Mouse (Mus musculus) lung, embryonic 14.5 days (tissue): ENCODE results near the gene Hscb. TPM values are rescaled to one million over a fixed set of nuclear protein-coding genes. Genes with fewer than 3 reads are reported as not detected.
"Not testable (repeated sequence)": the region's sequence is repeated elsewhere in the genome, so short reads cannot be mapped to it uniquely, and the experiment has no call there.

ENCODE experiments used
- ATAC-seq: fragments of 200-750 bp; cut with Nextera tagmentation; 2 replicates; pipeline ENCODE4 v1.8.0; 2017; ENCODE audit warnings: mild to moderate bottlenecking, moderate TSS enrichment, moderate library complexity; ENCODE audit not compliant: insufficient read depth
- DNase-seq: peaks from one replicate; pipeline ENCODE4 v3.0.0-alpha.2; 2015
- H3K27ac ChIP-seq: fragments of 300-500 bp; sonication (generic); 2 replicates; pipeline ENCODE4 v1.5.1; 2014; ENCODE audit warnings: low read depth, mild to moderate bottlenecking, moderate library complexity
- H3K27me3 ChIP-seq: fragments of 300-500 bp; sonication (generic); 2 replicates; pipeline ENCODE4 v1.6.1; 2014; ENCODE audit warnings: low read length, control low read depth; ENCODE audit not compliant: insufficient read depth
- H3K36me3 ChIP-seq: fragments of 300-500 bp; sonication (generic); 2 replicates; pipeline ENCODE4 v1.6.1; 2014; ENCODE audit warnings: control low read depth; ENCODE audit not compliant: insufficient read depth
- H3K4me1 ChIP-seq: fragments of 300-500 bp; sonication (generic); 2 replicates; pipeline ENCODE4 v1.6.1; 2014; ENCODE audit warnings: antibody characterized with exemption, control low read depth; ENCODE audit not compliant: insufficient read depth
- H3K4me2 ChIP-seq: fragments of 300-500 bp; sonication (generic); 2 replicates; pipeline ENCODE4 v1.6.1; 2014; ENCODE audit warnings: mild to moderate bottlenecking
- H3K4me3 ChIP-seq: fragments of 300-500 bp; sonication (generic); 2 replicates; pipeline ENCODE4 v1.5.1; 2014; ENCODE audit warnings: low read depth, low read length
- H3K9ac ChIP-seq: fragments of 300-500 bp; sonication (generic); 2 replicates; pipeline ENCODE4 v1.6.1; 2014
- H3K9me3 ChIP-seq: fragments of 300-500 bp; sonication (generic); 2 replicates; pipeline ENCODE4 v1.6.1; 2016; ENCODE audit warnings: low read depth, low read length, control low read depth
- CTCF ChIP-seq: IDR thresholded peaks from 2 replicates; pipeline ENCODE4 v1.5.1; 2016; ENCODE audit warnings: antibody characterized with exemption, low read depth
- WGBS: fragments of 180-500 bp; shearing (Covaris S2); extraction: QIAGEN DNeasy Blood & Tissue Kit; methylation state at CpG from one replicate; pipeline ENCODE4 v1.1.7; 2014; 5-methylcytosine and 5-hydroxymethylcytosine counted together
- polyA plus RNA-seq: library from polyadenylated mRNA; unstranded; fragments of >200 nt; fragmentation: Nextera tagmentation; extraction: Ambion mirVana; gene quantifications from 2 replicates; pipeline ENCODE4 v1.2.1, GENCODE M21; 2014

Hscb gene
- polyA plus RNA-seq, 1 experiment from 2014 or later, result 25.6 TPM

- 42% methylated on average over 5 of the region's 5 CpGs for WGBS
- H3K9ac ChIP-seq, result no peak overlapping the region
- no peak for TF ChIP-seq CTCF
- H3K36me3 ChIP-seq, result peaks cover 31% of the 10 kb centered on the region; the same call in 1 of the 2 replicates
- H3K4me2 ChIP-seq, result no peak overlapping the region
- no peak for ATAC-seq
- peak; percentile 37 for DNase-seq
- H3K4me3 ChIP-seq, result no peak overlapping the region
- no peak overlapping the region for H3K27ac ChIP-seq
- H3K9me3 ChIP-seq, result no peaks in the 10 kb centered on the region
- H3K27me3 ChIP-seq, result no peaks in the 10 kb centered on the region
- no peaks in the 10 kb centered on the region; the same call in 1 of the 2 replicates for H3K4me1 ChIP-seq
These were observed 17.5 kb upstream of the Hscb start for GRCm38 (mm10) chr5:110857091-110857490.

DNA sequence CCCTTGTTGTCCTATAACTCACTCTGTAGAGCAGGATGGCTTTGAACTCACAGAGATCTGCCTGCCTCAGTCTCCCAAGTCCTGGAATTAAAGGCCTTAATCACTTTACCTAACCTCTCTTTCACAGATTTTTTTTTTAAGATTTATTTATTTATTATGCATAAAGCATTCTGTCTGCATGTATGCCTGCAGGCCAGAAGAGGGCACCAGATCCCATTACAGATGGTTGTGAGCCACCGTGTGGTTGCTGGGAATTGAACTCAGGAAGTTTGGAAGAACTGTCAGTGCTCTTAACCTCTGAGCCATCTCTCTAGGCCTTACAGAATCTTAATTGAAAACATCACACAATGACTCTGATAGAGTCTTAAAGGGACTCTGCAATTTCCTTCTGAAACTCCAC lies 13.4 kb upstream of the Hscb start:
- peaks cover 28% of the 10 kb centered on the region for H3K36me3 ChIP-seq
- no peaks in the 10 kb centered on the region for H3K9me3 ChIP-seq
- TF ChIP-seq CTCF, result peak; percentile 27; the same call in 1 of the 2 replicates
- no peak overlapping the region for H3K9ac ChIP-seq
- no peaks in the 10 kb centered on the region for H3K4me1 ChIP-seq
- H3K4me2 ChIP-seq, result no peak overlapping the region
- no peak overlapping the region for H3K27ac ChIP-seq
- no peak overlapping the region for H3K4me3 ChIP-seq
- DNase-seq (no peak), ATAC-seq (no peak)
- WGBS, result 67% methylated on average over 1 of the region's 1 CpGs
- H3K27me3 ChIP-seq, result no peaks in the 10 kb centered on the region

DNA sequence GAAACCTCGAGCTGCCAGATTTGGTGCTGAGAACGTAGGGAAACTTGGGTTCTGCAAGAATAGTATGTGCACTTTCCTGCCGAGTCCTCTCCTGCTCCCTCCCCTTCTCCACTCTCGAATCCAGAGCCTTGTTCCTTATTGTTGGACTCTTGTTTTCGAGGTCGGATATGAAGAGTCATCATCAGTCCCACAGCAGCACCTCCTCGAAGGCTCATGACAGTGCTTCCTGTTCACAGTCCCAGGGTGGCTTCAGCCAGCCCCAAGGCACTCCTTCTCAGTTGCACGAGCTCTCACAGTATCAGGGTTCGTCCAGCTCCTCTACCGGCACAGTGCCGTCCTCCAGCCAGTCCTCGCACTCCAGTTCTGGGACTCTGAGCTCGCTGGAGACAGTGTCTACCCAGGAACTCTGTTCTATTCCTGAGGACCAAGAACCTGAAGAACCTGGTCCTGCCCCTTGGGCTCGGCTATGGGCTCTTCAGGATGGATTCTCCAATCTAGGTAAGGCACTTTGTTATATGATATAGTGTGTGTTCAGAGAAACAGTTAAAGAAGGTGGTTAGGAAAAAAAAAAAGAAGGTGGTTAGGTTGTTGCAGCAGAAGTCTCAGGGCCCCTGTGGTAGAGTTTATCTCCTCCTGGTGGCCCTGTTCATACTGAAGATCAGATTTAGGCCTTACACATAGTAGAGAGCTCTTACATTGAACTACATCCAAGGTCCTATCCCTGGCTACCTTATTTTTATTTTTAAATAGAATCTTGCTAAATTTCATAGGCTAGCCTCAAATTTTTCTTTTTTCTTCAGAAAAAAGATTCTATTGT lies 1.7 kb upstream of the Hscb start:
- ATAC-seq, result no peak
- Histone ChIP-seq H3K4me1 (no peaks in the 10 kb centered on the region), H3K27ac (no peak overlapping the region), H3K4me2 (peak overlapping the region; percentile 60), H3K9ac (no peak overlapping the region), H3K9me3 (no peaks in the 10 kb centered on the region), H3K4me3 (0 out of 2 replicates have a peak overlapping the region, but pooled peaks have one; percentile 73), H3K27me3 (no peaks in the 10 kb centered on the region), H3K36me3 (peaks cover 26% of the 10 kb centered on the region)
- no peak for TF ChIP-seq CTCF
- no peak for DNase-seq
- 90% methylated on average over 14 of the region's 14 CpGs for WGBS

DNA sequence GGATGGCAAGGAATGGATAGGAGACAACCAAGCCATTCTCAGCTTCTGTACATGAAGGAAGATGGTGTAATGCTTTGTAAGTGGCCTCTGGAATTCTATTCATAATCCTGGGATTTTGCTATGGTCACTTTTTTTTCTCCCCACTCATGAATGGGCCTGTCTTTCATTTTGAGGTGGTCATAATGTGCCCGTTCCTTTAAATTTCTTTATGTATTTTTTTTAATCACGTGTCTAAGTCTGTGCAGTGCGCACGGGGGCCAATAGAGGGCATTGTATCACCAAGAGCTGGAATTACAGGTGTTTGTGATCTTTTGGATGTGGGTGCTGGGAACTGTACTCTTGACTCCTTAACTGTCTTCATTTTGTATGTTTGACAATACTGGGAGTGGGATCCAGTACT lies 888 bp upstream of the Hscb start:
- DNase-seq (peak; percentile 70), ATAC-seq (no peak)
- no peaks in the 10 kb centered on the region for H3K27me3 ChIP-seq
- peak overlapping the region; percentile 38 for H3K9ac ChIP-seq
- peak overlapping the region; percentile 73 for H3K4me3 ChIP-seq
- no peaks in the 10 kb centered on the region for H3K9me3 ChIP-seq
- peak overlapping the region; percentile 86 for H3K27ac ChIP-seq
- peak; percentile 59 for TF ChIP-seq CTCF
- no peaks in the 10 kb centered on the region for H3K4me1 ChIP-seq
- H3K4me2 ChIP-seq, result peak overlapping the region; percentile 60
- WGBS, result 3% methylated on average over 4 of the region's 4 CpGs
- H3K36me3 ChIP-seq, result peaks cover 18% of the 10 kb centered on the region

- Histone ChIP-seq H3K27me3 (no peaks in the 10 kb centered on the region), H3K9me3 (no peaks in the 10 kb centered on the region), H3K27ac (peak overlapping the region; percentile 81), H3K9ac (peak overlapping the region; percentile 75), H3K36me3 (0 out of 2 replicates have a peak, but pooled peaks cover 11% of the 10 kb centered on the region), H3K4me2 (peak overlapping the region; percentile 83), H3K4me3 (peak overlapping the region; percentile 73), H3K4me1 (no peaks in the 10 kb centered on the region)
- WGBS, result 4% methylated on average over 28 of the region's 28 CpGs
- ATAC-seq (peak; percentile 67), DNase-seq (peak; percentile 2)
- TF ChIP-seq CTCF, result no peak
These were observed 419 bp downstream of the Hscb start for GRCm38 (mm10) chr5:110839038-110839677.

- ATAC-seq, H3K9me3 ChIP-seq, DNase-seq, H3K27me3 ChIP-seq, H3K4me1 ChIP-seq, H3K27ac ChIP-seq, H3K36me3 ChIP-seq, H3K9ac ChIP-seq, H3K4me3 ChIP-seq, H3K4me2 ChIP-seq: not testable (repeated sequence)
- 88% methylated on average over 5 of the region's 5 CpGs for WGBS
These were observed 1.6 kb downstream of the Hscb start for GRCm38 (mm10) chr5:110838016-110838415.

DNA sequence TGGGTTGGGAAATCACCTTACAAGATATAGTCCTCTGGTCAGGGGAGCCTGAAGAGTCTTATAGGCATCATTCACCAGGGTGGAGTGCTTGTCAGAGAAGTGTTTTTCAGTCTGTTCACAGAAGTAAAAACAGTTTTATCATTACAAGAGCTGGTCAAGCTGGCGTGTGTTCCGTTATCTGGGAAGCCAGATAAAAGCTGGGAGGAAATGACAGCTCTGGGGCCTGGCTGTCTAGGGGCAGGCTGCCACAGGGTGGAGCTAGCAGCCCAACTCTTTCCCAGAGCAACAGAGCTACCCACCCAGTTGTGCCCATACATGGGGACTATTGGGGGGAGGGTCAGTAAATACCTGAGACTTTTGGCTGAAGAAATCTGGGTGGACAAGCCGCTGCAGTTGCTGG lies 3.6 kb downstream of the Hscb start:
- 18% methylated on average over 3 of the region's 3 CpGs for WGBS
- DNase-seq (peak; percentile 69), ATAC-seq (no peak)
- Histone ChIP-seq H3K4me2 (no peak overlapping the region), H3K27ac (peak overlapping the region; percentile 27; the same call in 1 of the 2 replicates), H3K4me1 (no peaks in the 10 kb centered on the region), H3K36me3 (peaks cover 5% of the 10 kb centered on the region; the same call in 1 of the 2 replicates), H3K9me3 (no peaks in the 10 kb centered on the region), H3K9ac (no peak overlapping the region), H3K4me3 (no peak overlapping the region), H3K27me3 (no peaks in the 10 kb centered on the region)
- peak; percentile 69 for TF ChIP-seq CTCF
